Mouse (Mus musculus) liver, adult 2 months (tissue): ENCODE results near the gene Fam98c. TPM values are rescaled to one million over a fixed set of nuclear protein-coding genes. Genes with fewer than 3 reads are reported as not detected.

Source experiments
- DNase-seq: peaks from one replicate; pipeline ENCODE4 v3.0.0-alpha.2; 2011; ENCODE audit warnings: low read depth, low spot score; ENCODE audit errors: extremely low read depth
- H3K27ac ChIP-seq: fragments of 200-500 bp; replicated peaks from 2 replicates; pipeline ENCODE4 v1.5.1; 2012; ENCODE audit warnings: low read depth, mild to moderate bottlenecking, control low read depth, inconsistent platforms, low read length; ENCODE audit not compliant: insufficient read depth
- H3K27me3 ChIP-seq: fragments of 200-500 bp; 2 replicates; pipeline ENCODE4 v1.6.1; 2012; ENCODE audit warnings: mild to moderate bottlenecking, moderate library complexity, low read length, inconsistent platforms; ENCODE audit not compliant: control insufficient read depth, insufficient read depth
- H3K36me3 ChIP-seq: fragments of 200-500 bp; 2 replicates; pipeline ENCODE4 v1.6.1; 2012; ENCODE audit warnings: low read length, inconsistent platforms; ENCODE audit not compliant: control insufficient read depth, insufficient read depth
- H3K4me1 ChIP-seq: fragments of 200-500 bp; 2 replicates; pipeline ENCODE4 v1.6.1; 2011; ENCODE audit warnings: low read length; ENCODE audit not compliant: control insufficient read depth, insufficient read depth
- H3K4me3 ChIP-seq: fragments of 200-500 bp; 2 replicates; pipeline ENCODE4 v1.5.1; 2011; ENCODE audit warnings: low read depth, mild to moderate bottlenecking, control low read depth, low read length, moderate library complexity; ENCODE audit not compliant: insufficient read depth
- H3K79me2 ChIP-seq: fragments of 200-500 bp; 2 replicates; pipeline ENCODE4 v1.6.1; 2012; ENCODE audit warnings: inconsistent platforms, mild to moderate bottlenecking, low read length, moderate library complexity; ENCODE audit not compliant: control insufficient read depth, insufficient read depth
- H3K9ac ChIP-seq: fragments of 200-500 bp; 2 replicates; pipeline ENCODE4 v1.6.1; 2012; ENCODE audit warnings: low read depth, mild to moderate bottlenecking, control low read depth, inconsistent platforms, low read length
- CTCF ChIP-seq: fragments of 200-500 bp; IDR thresholded peaks from 2 replicates; pipeline ENCODE4 v1.5.1; 2011; ENCODE audit warnings: low read depth, low read length, control low read depth
- POLR2A ChIP-seq: fragments of 200-500 bp; IDR thresholded peaks from 2 replicates; pipeline ENCODE4 v1.6.1; 2011; ENCODE audit warnings: low read length, control low read depth; ENCODE audit not compliant: insufficient read depth; ENCODE audit errors: extremely low read depth
- WGBS: fragments of 180-500 bp; shearing (Covaris S2); methylation state at CpG from one replicate; pipeline ENCODE4 v1.1.7; 2018; 5-methylcytosine and 5-hydroxymethylcytosine counted together
- polyA plus RNA-seq: library from polyadenylated mRNA; depleted of rRNA; stranded (reverse); fragments of >200 nt; gene quantifications from 2 replicates; pipeline ENCODE4 v1.2.3, GENCODE M21; 2012
- total RNA-seq: library from RNA; depleted of rRNA; stranded (reverse); fragments of >200 nt; gene quantifications from 2 replicates; pipeline ENCODE4 v1.2.3, GENCODE M21; 2014

Fam98c gene
- total and polyA plus RNA-seq, 2 experiments = 5.1 to 19.3 TPM

DNA sequence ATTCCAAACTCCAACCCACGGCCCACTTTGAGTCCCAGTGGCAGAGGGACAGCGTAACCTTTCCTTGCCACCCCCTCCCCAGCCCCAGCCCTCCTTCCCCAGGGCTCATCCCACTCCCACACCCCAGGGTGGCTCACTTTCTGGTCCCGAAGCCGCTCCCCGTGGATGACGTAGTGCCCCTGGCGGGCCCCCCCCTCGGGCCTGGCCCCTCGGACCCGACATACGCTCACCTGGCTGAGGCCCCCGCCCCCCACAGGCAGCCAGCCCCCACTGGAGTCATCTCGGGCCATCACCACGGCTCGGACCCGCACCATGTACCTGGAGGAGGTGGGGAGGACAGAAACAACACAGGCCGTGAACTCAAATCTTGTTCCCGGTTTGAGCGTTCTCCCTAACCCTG, 11.6 kb upstream of the Fam98c start:
- Histone ChIP-seq H3K9ac (no peak overlapping the region), H3K79me2 (no peaks in the 10 kb centered on the region), H3K4me3 (no peak overlapping the region), H3K36me3 (no peaks in the 10 kb centered on the region), H3K4me1 (peaks cover 6% of the 10 kb centered on the region), H3K27ac (no peak overlapping the region), H3K27me3 (0 out of 2 replicates have a peak, but pooled peaks cover 2% of the 10 kb centered on the region)
- WGBS = 42% methylated on average over 19 of the region's 19 CpGs
- no peak for DNase-seq
- TF ChIP-seq CTCF = no peak
- TF ChIP-seq POLR2A = no peak

DNA sequence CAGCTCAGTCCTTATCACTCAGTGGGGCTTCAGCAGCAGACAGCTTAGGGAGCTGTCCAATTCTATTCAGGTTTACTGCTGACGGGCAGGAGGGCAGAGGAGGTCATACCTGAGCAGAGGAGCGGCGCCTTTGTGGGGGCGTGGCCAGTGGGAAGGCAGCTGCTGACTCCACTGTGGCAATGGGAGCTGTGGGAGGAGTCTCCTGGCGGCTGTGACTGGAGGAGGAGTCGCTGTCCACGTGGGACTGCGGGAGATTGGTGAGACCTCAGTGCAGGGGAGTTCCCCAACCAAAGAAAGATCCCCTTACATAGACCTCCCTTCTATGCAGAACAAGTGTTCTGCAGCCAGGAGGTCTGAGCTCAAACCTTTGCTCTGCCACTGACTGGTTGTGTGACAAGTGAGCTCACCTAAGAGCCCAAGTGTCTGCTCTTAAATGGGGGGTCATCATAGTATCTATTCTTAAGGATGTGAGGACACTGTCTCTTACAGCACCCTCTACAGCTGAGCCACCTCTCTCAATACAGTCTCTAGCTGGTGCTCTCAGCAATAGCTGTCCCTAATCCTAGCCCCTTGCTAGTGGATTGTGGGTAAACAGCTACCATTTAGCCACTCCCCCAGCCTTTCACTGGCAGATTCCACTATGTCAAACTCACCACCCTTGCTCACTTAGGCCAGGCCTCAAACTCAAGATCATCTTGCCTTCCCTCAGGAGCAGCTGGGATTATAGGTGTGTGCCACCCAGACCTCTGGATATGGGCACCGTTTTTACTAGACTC, 6.9 kb upstream of the Fam98c start:
- WGBS = 23% methylated on average over 9 of the region's 9 CpGs
- no peak for TF ChIP-seq CTCF
- TF ChIP-seq POLR2A = no peak
- peak; percentile 67 for DNase-seq
- Histone ChIP-seq H3K79me2 (no peaks in the 10 kb centered on the region), H3K4me3 (no peak overlapping the region), H3K9ac (no peak overlapping the region), H3K27me3 (0 out of 2 replicates have a peak, but pooled peaks cover 3% of the 10 kb centered on the region), H3K4me1 (no peaks in the 10 kb centered on the region), H3K36me3 (no peaks in the 10 kb centered on the region), H3K27ac (no peak overlapping the region)

DNA sequence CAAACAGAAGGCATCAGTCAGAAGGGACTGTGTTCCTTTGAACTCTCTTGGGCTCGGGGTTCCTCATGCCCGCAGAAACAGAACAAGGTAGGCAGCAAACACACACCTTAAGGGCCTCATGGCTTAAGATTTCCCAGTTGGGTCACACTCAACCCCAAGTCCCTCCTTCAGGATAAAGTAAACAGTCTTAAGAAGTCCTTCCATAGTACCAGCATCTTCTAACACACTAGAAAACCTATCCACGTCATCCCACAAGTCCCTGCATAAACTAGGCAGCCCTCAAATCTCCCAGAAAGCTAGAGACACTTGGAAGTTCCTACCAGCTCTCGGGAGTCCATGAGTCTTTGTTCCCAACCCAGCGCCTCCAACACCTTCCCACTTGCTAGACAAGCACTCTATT, 6.3 kb upstream of the Fam98c start:
- Histone ChIP-seq H3K79me2 (no peaks in the 10 kb centered on the region), H3K36me3 (no peaks in the 10 kb centered on the region), H3K27me3 (0 out of 2 replicates have a peak, but pooled peaks cover 3% of the 10 kb centered on the region), H3K4me3 (no peak overlapping the region), H3K4me1 (no peaks in the 10 kb centered on the region), H3K27ac (no peak overlapping the region), H3K9ac (no peak overlapping the region)
- TF ChIP-seq CTCF (no peak), POLR2A (no peak)
- WGBS = 73% methylated on average over 5 of the region's 5 CpGs
- DNase-seq = no peak

DNA sequence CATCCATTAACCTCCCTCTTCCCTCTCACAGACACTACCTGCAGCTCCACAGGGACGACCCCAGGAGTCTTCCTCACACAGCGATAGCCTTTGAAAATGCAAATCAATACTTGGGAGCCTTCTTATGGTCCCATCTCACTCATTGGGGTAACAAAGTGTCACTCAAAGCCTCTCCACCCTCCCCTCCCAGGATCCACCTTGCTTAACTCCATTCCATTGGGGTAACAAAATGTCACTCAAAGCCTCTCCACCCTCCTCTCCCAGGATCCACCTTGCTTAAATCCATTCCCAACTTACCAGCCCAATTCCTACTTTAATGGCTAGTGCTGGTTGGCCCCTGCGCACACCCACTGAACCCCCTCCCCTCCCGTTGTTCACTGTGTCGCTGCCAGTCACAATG, 2.2 kb upstream of the Fam98c start:
- H3K36me3 ChIP-seq = peaks cover 2% of the 10 kb centered on the region; the same call in 1 of the 2 replicates
- peaks cover 3% of the 10 kb centered on the region; the same call in 1 of the 2 replicates for H3K4me1 ChIP-seq
- TF ChIP-seq POLR2A (no peak), CTCF (no peak)
- no peak overlapping the region for H3K27ac ChIP-seq
- 0 out of 2 replicates have a peak, but pooled peaks cover 3% of the 10 kb centered on the region for H3K27me3 ChIP-seq
- H3K9ac ChIP-seq = no peak overlapping the region
- WGBS = 10% methylated on average over 5 of the region's 5 CpGs
- H3K79me2 ChIP-seq = no peaks in the 10 kb centered on the region
- DNase-seq = no peak
- no peak overlapping the region for H3K4me3 ChIP-seq

DNA sequence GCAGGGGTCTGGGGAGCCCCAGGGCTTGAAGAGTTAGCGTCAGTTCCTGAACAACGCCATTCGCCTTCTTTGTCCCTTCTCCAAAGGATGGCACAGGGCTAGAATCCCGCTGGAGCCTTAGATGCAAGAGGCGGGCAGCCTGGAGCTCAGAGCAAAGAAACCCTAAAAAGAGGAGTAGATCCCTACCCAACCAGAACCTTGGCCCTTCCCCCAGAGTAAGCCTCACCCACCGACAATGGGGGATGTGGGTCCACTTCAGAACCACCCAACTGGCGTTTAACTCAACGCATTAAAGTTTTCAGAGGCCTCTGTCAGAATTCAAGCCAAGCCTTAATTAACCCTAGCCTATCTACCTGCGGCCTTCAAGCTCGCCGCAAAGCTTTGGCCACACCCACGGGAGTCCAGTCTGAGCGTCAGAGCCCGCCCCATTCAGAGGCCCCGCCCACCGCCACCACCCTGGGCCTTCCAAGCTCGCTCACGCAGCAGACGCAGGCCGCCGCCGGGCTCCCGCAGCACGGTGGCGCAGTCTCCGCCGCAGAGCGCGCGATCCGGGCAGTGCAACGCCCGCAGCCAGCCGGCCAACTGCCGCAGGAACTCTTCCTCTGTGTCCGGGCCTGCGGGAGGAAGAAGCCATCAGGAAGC, 717 bp downstream of the Fam98c start:
- 11% methylated on average over 35 of the region's 37 CpGs for WGBS
- Histone ChIP-seq H3K27me3 (0 out of 2 replicates have a peak, but pooled peaks cover 3% of the 10 kb centered on the region), H3K9ac (peak overlapping the region; percentile 86), H3K4me1 (peaks cover 3% of the 10 kb centered on the region; the same call in 1 of the 2 replicates), H3K36me3 (peaks cover 2% of the 10 kb centered on the region; the same call in 1 of the 2 replicates), H3K27ac (peak overlapping the region; percentile 63), H3K4me3 (peak overlapping the region; percentile 77), H3K79me2 (no peaks in the 10 kb centered on the region)
- peak; percentile 71 for DNase-seq
- TF ChIP-seq POLR2A (peak; percentile 82), CTCF (0 out of 2 replicates have a peak, but pooled peaks have one; percentile 18)
